Mouse (Mus musculus): ENCODE results near the gene Unc5b.
"Not testable (repeated sequence)": the region's sequence is repeated elsewhere in the genome, so short reads cannot be mapped to it uniquely, and the experiment has no call there.

DNA sequence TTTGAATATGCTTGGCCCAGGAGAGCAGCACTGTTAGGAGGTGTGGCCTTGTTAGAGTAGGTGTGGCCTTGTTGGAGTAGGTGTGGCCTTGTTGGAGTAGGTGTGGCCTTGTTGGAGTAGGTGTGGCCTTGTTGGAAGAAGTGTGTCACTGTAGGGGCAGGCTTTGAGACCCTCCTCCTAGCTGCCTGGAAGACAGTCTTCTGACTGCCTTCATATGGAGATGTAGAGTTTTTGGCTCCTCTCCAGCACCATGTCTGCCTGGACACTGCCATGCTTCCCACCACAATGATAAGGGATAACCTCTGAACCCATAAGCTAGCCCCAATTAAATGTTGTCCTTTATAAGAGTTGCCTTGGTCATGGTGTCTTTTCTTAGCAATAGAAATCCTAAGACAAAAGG, 13.9 kb upstream of the Unc5b start:
- TF ChIP-seq POLR2A (IDR thresholded peaks at IDR 0.05; ENCODE audit: control insufficient read depth, low read depth, low read length); CTCF (IDR thresholded peaks at IDR 0.05; ENCODE audit: control insufficient read depth, insufficient read depth, insufficient replicate concordance, low read depth, low read length): not testable (repeated sequence)
